Mouse (Mus musculus) megakaryocyte, adult 5-6 weeks (primary cell): Measurements from ENCODE around the gene Ikzf1. TPM values are rescaled to one million over a fixed set of nuclear protein-coding genes. Genes with fewer than 3 reads are reported as not detected.

Experiments
- ATAC-seq: 2 replicates; pipeline ENCODE4 v1.8.0; 2016; ENCODE audit warnings: mild to moderate bottlenecking, inconsistent platforms; ENCODE audit not compliant: poor library complexity, severe bottlenecking
- total RNA-seq, 2 experiments: library from RNA; stranded (forward) in 1 of 2; stranded (reverse) in 1 of 2; fragments of 153-499, 151-499 nt in 1 of 2; fragments of 221-1000, 200-1000 nt in 1 of 2; gene quantifications; 2 replicates each; pipeline versions ENCODE4 v1.2.3 to v1.2.4; 2015 to 2017

The Ikzf1 gene
- total RNA-seq, 2 experiments from 2014 or later, result 80.8 to 226 TPM

GRCm38 (mm10) chr11:11804421-11804820, 119.6 kb downstream of the Ikzf1 start:
- no peak for ATAC-seq

GRCm38 (mm10) chr11:11805951-11806350, 121.1 kb downstream of the Ikzf1 start:
- no peak for ATAC-seq

- no peak for ATAC-seq
Measured at GRCm38 (mm10) chr11:11808035-11808819, 123.4 kb downstream of the Ikzf1 start.

- peak; percentile 87 for ATAC-seq
Measured at GRCm38 (mm10) chr11:11808820-11809403, 124.1 kb downstream of the Ikzf1 start, which contains the start of gene Fignl1. Fignl1 (minus strand) TSS chr11:11808962.

- no peak for ATAC-seq
Measured at GRCm38 (mm10) chr11:11809404-11810175, 124.8 kb downstream of the Ikzf1 start.

GRCm38 (mm10) chr11:11811906-11812480, 127.2 kb downstream of the Ikzf1 start:
- peak; percentile 62 for ATAC-seq

- no peak for ATAC-seq
Measured at GRCm38 (mm10) chr11:11815737-11816136, 130.9 kb downstream of the Ikzf1 start.

- ATAC-seq, result no peak
Measured at GRCm38 (mm10) chr11:11818797-11819196, 134.0 kb downstream of the Ikzf1 start.

- ATAC-seq, result no peak; the same call in 1 of the 2 replicates
Measured at GRCm38 (mm10) chr11:11819206-11819605, 134.4 kb downstream of the Ikzf1 start.

GRCm38 (mm10) chr11:11820251-11820650, 135.4 kb downstream of the Ikzf1 start:
- ATAC-seq, result peak; percentile 90

GRCm38 (mm10) chr11:11820737-11821136, 135.9 kb downstream of the Ikzf1 start:
- peak; percentile 25; the same call in 1 of the 2 replicates for ATAC-seq

GRCm38 (mm10) chr11:11821387-11821975, 136.7 kb downstream of the Ikzf1 start:
- no peak for ATAC-seq

Other genes with a start within 250 kb of the Ikzf1 start
- 0.89 and 1.6 TPM in 2 replicates for gene Spata48, start 222.9 kb upstream of the Ikzf1 start, total RNA-seq (2015)
- gene Spata48, start 222.9 kb upstream of the Ikzf1 start, total RNA-seq (2017), result 0.33 and 1.1 TPM in 2 replicates
- 0.66 and 0.89 TPM in 2 replicates for gene Zpbp, start 222.6 kb upstream of the Ikzf1 start, total RNA-seq (2015)
- gene Zpbp, start 222.6 kb upstream of the Ikzf1 start, total RNA-seq (2017), result 0.20 and 0.33 TPM in 2 replicates
- not detected in 2 replicates for gene 4930512M02Rik, start 57.2 kb upstream of the Ikzf1 start, total RNA-seq (2015)
- gene 4930512M02Rik, start 57.2 kb upstream of the Ikzf1 start, total RNA-seq (2017), result not detected in 2 replicates
- gene Fignl1, start 124.0 kb downstream of the Ikzf1 start, total RNA-seq (2015), result 45.4 and 46.4 TPM in 2 replicates
- gene Fignl1, start 124.0 kb downstream of the Ikzf1 start, total RNA-seq (2017), result 64.2 and 65.6 TPM in 2 replicates
- 0.23 and 0.38 TPM in 2 replicates for gene Ddc, start 213.1 kb downstream of the Ikzf1 start, total RNA-seq (2015)
- 0.16 TPM in 1 of 2 replicates, not detected in the other for gene Ddc, start 213.1 kb downstream of the Ikzf1 start, total RNA-seq (2017)